Mouse (Mus musculus) spleen, adult 2 months (tissue): Measurements from ENCODE around the gene Polr1a. TPM values are rescaled to one million over a fixed set of nuclear protein-coding genes. Genes with fewer than 3 reads are reported as not detected.
A peak's percentile ranks its signal among the peaks of the same experiment; 100 is the strongest.
"Not testable (repeated sequence)": the region's sequence is repeated elsewhere in the genome, so short reads cannot be mapped to it uniquely, and the experiment has no call there.

ENCODE experiments used
- DNase-seq, 2 experiments: peaks; one replicate each; pipeline versions ENCODE4 v3.0.0 to v3.0.0-alpha.2; 2012 to 2021; ENCODE audit warnings: low spot score in 2 of 2, low read depth in 1 of 2
- H3K27ac ChIP-seq: fragments of 200-500 bp; 2 replicates; pipeline ENCODE4 v1.5.1; 2012; ENCODE audit warnings: low read length, inconsistent platforms; ENCODE audit not compliant: insufficient read depth
- H3K27me3 ChIP-seq: fragments of 200-500 bp; 2 replicates; pipeline ENCODE4 v1.6.1; 2012; ENCODE audit warnings: mild to moderate bottlenecking, moderate library complexity, low read length, inconsistent platforms; ENCODE audit not compliant: control insufficient read depth, insufficient read depth
- H3K36me3 ChIP-seq: fragments of 200-500 bp; 2 replicates; pipeline ENCODE4 v1.6.1; 2012; ENCODE audit warnings: mild to moderate bottlenecking, low read length, inconsistent platforms; ENCODE audit not compliant: control insufficient read depth, insufficient read depth
- H3K4me1 ChIP-seq: fragments of 200-500 bp; 2 replicates; pipeline ENCODE4 v1.6.1; 2011; ENCODE audit warnings: inconsistent platforms; ENCODE audit not compliant: control insufficient read depth, insufficient read depth, insufficient read length
- H3K4me3 ChIP-seq: fragments of 200-500 bp; 2 replicates; pipeline ENCODE4 v1.5.1; 2011; ENCODE audit warnings: mild to moderate bottlenecking, inconsistent platforms; ENCODE audit not compliant: insufficient read depth, insufficient read length; ENCODE audit errors: extremely low read depth
- CTCF ChIP-seq: fragments of 200-500 bp; IDR thresholded peaks from 2 replicates; pipeline ENCODE4 v1.5.1; 2011; ENCODE audit warnings: mild to moderate bottlenecking, inconsistent platforms; ENCODE audit not compliant: insufficient read depth, insufficient read length, insufficient replicate concordance; ENCODE audit errors: extremely low read depth
- POLR2A ChIP-seq: fragments of 200-500 bp; IDR thresholded peaks from 2 replicates; pipeline ENCODE4 v1.6.1; 2011; ENCODE audit warnings: low read depth, low read length, inconsistent platforms
- WGBS: fragments of 180-500 bp; shearing (Covaris S2); methylation state at CpG from one replicate; pipeline ENCODE4 v1.1.7; 2018; 5-methylcytosine and 5-hydroxymethylcytosine counted together
- polyA plus RNA-seq: library from polyadenylated mRNA; depleted of rRNA; stranded (reverse); fragments of >200 nt; gene quantifications from 2 replicates; pipeline ENCODE4 v1.2.3, GENCODE M21; 2012

Gene Polr1a
- polyA plus RNA-seq, 1 experiment, result 16.3 TPM

- peak overlapping the region; percentile 98; the same call in 1 of the 2 replicates for H3K4me3 ChIP-seq
- no peaks in the 10 kb centered on the region; the same call in 1 of the 2 replicates for H3K4me1 ChIP-seq
- no peak for DNase-seq
- peaks cover 7% of the 10 kb centered on the region for H3K36me3 ChIP-seq
- WGBS, result 8% methylated on average over 4 of the region's 4 CpGs
- H3K27ac ChIP-seq, result no peak overlapping the region
- H3K27me3 ChIP-seq, result no peaks in the 10 kb centered on the region
- no peak for TF ChIP-seq CTCF
- TF ChIP-seq POLR2A, result no peak
These were observed 1.1 kb upstream of the Polr1a start for GRCm38 (mm10) chr6:71907702-71908235.

- Histone ChIP-seq H3K27ac (no peak overlapping the region), H3K4me1 (no peaks in the 10 kb centered on the region; the same call in 1 of the 2 replicates), H3K4me3 (peak overlapping the region; percentile 98), H3K36me3 (peaks cover 8% of the 10 kb centered on the region), H3K27me3 (no peaks in the 10 kb centered on the region)
- TF ChIP-seq CTCF, result no peak
- TF ChIP-seq POLR2A, result no peak
- no peak for DNase-seq
- WGBS, result 22% methylated on average over 10 of the region's 10 CpGs
These were observed 531 bp downstream of the Polr1a start for GRCm38 (mm10) chr6:71909384-71909783.

DNA sequence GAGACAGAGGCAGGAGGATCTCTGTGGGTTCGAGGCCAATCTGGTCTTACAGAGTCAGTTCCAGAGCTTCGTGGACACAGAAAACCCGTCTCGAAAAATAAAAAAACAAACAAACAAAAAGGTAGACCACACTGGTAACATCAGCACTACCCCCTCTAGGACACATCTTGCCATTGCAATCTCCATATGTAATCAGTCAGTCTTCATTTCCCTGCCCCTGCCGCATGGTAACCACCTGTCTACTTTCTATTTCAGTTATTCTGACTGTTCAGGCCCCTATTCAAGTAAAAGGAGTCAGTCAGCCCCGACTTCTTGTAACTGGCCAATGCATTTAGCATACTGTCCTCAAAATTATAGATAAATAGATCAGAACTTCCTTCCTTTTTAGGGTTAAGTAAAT is 987 bp downstream of the Polr1a start:
- DNase-seq, result no peak
- WGBS, result 51% methylated on average over 6 of the region's 6 CpGs

GRCm38 (mm10) chr6:71911686-71912450 is 3.0 kb downstream of the Polr1a start:
- H3K4me3 ChIP-seq, result no peak overlapping the region
- H3K27ac ChIP-seq, result no peak overlapping the region
- WGBS, result 86% methylated on average over 5 of the region's 5 CpGs
- no peaks in the 10 kb centered on the region; the same call in 1 of the 2 replicates for H3K4me1 ChIP-seq
- TF ChIP-seq POLR2A (no peak), CTCF (no peak)
- no peaks in the 10 kb centered on the region for H3K27me3 ChIP-seq
- H3K36me3 ChIP-seq, result peaks cover 14% of the 10 kb centered on the region
- DNase-seq, result no peak

More for the DNA sequence above, 987 bp downstream of the Polr1a start:
- H3K4me1 ChIP-seq, result no peaks in the 10 kb centered on the region; the same call in 1 of the 2 replicates
- peaks cover 8% of the 10 kb centered on the region for H3K36me3 ChIP-seq
- H3K4me3 ChIP-seq, result no peak overlapping the region
- no peak overlapping the region for H3K27ac ChIP-seq
- no peaks in the 10 kb centered on the region for H3K27me3 ChIP-seq
- TF ChIP-seq POLR2A (no peak), CTCF (no peak)

DNA sequence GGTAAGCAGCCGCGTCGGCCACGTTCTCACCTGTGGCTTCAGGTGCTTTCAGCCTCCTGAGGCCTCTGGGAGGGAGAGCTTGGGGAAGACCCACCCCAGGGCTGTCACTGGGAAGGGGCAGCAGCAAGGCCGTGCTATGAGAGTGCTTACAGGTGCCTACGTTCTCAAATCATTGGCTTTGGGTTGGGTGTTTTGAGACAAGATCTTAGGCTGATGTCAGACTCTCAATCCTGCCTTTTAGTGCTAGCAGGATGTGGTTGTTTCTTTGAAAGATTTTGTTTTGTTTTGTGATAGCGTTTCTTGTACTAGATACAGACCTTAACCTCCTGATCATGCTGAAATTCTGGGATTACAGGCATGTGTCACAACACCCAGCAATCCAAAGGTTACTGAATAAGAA is 11.9 kb downstream of the Polr1a start:
- H3K4me3 ChIP-seq, result no peak overlapping the region
- no peaks in the 10 kb centered on the region for H3K27me3 ChIP-seq
- H3K36me3 ChIP-seq, result peaks cover 30% of the 10 kb centered on the region
- H3K27ac ChIP-seq, result peak overlapping the region; percentile 13
- no peak for TF ChIP-seq POLR2A
- TF ChIP-seq CTCF, result no peak
- DNase-seq, result no peak
- 84% methylated on average over 7 of the region's 7 CpGs for WGBS
- H3K4me1 ChIP-seq, result no peaks in the 10 kb centered on the region

GRCm38 (mm10) chr6:71925233-71925632 is 16.4 kb downstream of the Polr1a start:
- H3K27me3 ChIP-seq, H3K4me1 ChIP-seq, H3K4me3 ChIP-seq, H3K27ac ChIP-seq, DNase-seq: not testable (repeated sequence)
- peaks cover 16% of the 10 kb centered on the region for H3K36me3 ChIP-seq
- WGBS, result 54% methylated on average over 5 of the region's 5 CpGs

- TF ChIP-seq POLR2A (no peak), CTCF (peak; percentile 30; the same call in 1 of the 2 replicates)
- Histone ChIP-seq H3K27ac (no peak overlapping the region), H3K27me3 (no peaks in the 10 kb centered on the region), H3K4me3 (no peak overlapping the region), H3K4me1 (peaks cover 17% of the 10 kb centered on the region; the same call in 1 of the 2 replicates), H3K36me3 (peaks cover 14% of the 10 kb centered on the region)
- DNase-seq, result peak in 1 of 2 experiments; percentile 53
These were observed 19.1 kb downstream of the Polr1a start for GRCm38 (mm10) chr6:71927911-71928310.
